Comparison of ENCODE assay signal across 8 mouse cellular contexts in genomic region chr5:112326446-112327009, GRCm38 (mm10). TPM values are rescaled to one million over a fixed set of nuclear protein-coding genes. Genes with fewer than 3 reads are reported as not detected.
A peak's percentile ranks its signal among the peaks of the same experiment; 100 is the strongest.
DNase-seq lines count a peak whose midpoint lies in the region; ATAC-seq and TF ChIP-seq lines count a peak whose summit lies in the region.

No protein-coding gene starts in this region.

- WGBS in heart, embryonic 10.5 days: 1% methylated on average over 33 of the region's 33 CpGs
- 2% methylated on average over 32 of the region's 33 CpGs for WGBS in forebrain, embryonic 14.5 days
- WGBS in liver, embryonic 16.5 days (ENCODE audit: insufficient replicate concordance): under 1% methylated on average over 32 of the region's 33 CpGs

- no peak for DNase-seq in heart, embryonic 10.5 days (ENCODE audit: low spot score)
- no peak for DNase-seq in heart, postnatal 25 days (ENCODE audit: low spot score)
- no peak for DNase-seq in CH12.LX (ENCODE audit: extremely low read depth)
- DNase-seq in forebrain, embryonic 14.5 days (ENCODE audit: low spot score): no peak
- no peak for DNase-seq in c-Kit-positive CD71-positive TER-119-positive erythroid progenitor cells, embryonic 14.5 days (ENCODE audit: low spot score)
- DNase-seq in thymus, adult 18-20 months: no peak
- no peak for DNase-seq in embryo, embryonic 10 days (ENCODE audit: low spot score)

- peaks cover 17% of the 10 kb centered on the region for H3K79me2 ChIP-seq in CH12.LX (replicated peaks; ENCODE audit: control insufficient read depth, extremely low read depth, insufficient read depth, poor library complexity, severe bottlenecking)

- H3K4me2 ChIP-seq in CH12.LX (ENCODE audit: insufficient read depth, low read depth, poor library complexity, severe bottlenecking): peak overlapping the region; percentile 90
- peak overlapping the region; percentile 70 for H3K4me2 ChIP-seq in forebrain, embryonic 14.5 days (ENCODE audit: low read length)
- peak overlapping the region; percentile 84 for H3K4me2 ChIP-seq in liver, embryonic 16.5 days (ENCODE audit: low read depth, low read length)

- no peak for TF ChIP-seq RAD21 in CH12.LX (IDR thresholded peaks at IDR 0.05; ENCODE audit: low read depth, low read length)

- TF ChIP-seq CTCF in CH12.LX (conservative IDR thresholded peaks at IDR 0.05 in 1 of 2, IDR thresholded peaks at IDR 0.05 in 1 of 2; ENCODE audit: low read depth in 2 of 2, low read length in 2 of 2): no peak

- intact Hi-C loops in heart, postnatal 25 days (cut with DNase I): loop anchor here (1.0 kb wide), 1 partner anchor 16 kb away; no protein-coding TSS in a partner anchor

- ATAC-seq in forebrain, embryonic 14.5 days: peak; percentile 78
- ATAC-seq in liver, embryonic 16.5 days (ENCODE audit: low read depth): peak; percentile 7; the same call in 1 of the 2 replicates

- peak overlapping the region; percentile 99 for H3K4me3 ChIP-seq in heart, embryonic 10.5 days
- peak overlapping the region; percentile 84 to 100 (median 85) for H3K4me3 ChIP-seq in CH12.LX (replicated peaks in 1 of 3; ENCODE audit: low read depth in 2 of 3, low read length in 2 of 3, poor library complexity in 1 of 3)
- H3K4me3 ChIP-seq in forebrain, embryonic 14.5 days (ENCODE audit: low read depth, low read length): peak overlapping the region; percentile 99
- H3K4me3 ChIP-seq in liver, embryonic 16.5 days (ENCODE audit: low read depth, low read length): peak overlapping the region; percentile 99

- no peaks in the 10 kb centered on the region for H3K9me3 ChIP-seq in heart, embryonic 10.5 days
- H3K9me3 ChIP-seq in CH12.LX (replicated peaks; ENCODE audit: low read length): peaks cover 4% of the 10 kb centered on the region
- H3K9me3 ChIP-seq in forebrain, embryonic 14.5 days (replicated peaks; ENCODE audit: control insufficient read depth, low read length): no peaks in the 10 kb centered on the region
- no peaks in the 10 kb centered on the region for H3K9me3 ChIP-seq in liver, embryonic 16.5 days (replicated peaks; ENCODE audit: control insufficient read depth, low read length)

- in situ Hi-C loops in CH12.LX (cut with MboI; ENCODE audit: low pct_ligation_motif_present, low pct_unique_long_range_greater_than_20kb, low sequenced_read_pairs): loop anchor here (10.0 kb wide), 1 partner anchor 52 kb away; the partner anchor contains the start of gene Tpst2

- peaks cover 24% of the 10 kb centered on the region for H3K4me1 ChIP-seq in heart, embryonic 10.5 days
- H3K4me1 ChIP-seq in CH12.LX (ENCODE audit: control insufficient read depth in 1 of 2, insufficient read depth in 2 of 2): peaks cover 3 to 27% of the 10 kb centered on the region in 2 experiments; a peak in 3 of 4 replicates
- peaks cover 5% of the 10 kb centered on the region for H3K4me1 ChIP-seq in forebrain, embryonic 14.5 days (ENCODE audit: control insufficient read depth, insufficient read depth, low read length)
- peaks cover 25% of the 10 kb centered on the region for H3K4me1 ChIP-seq in liver, embryonic 16.5 days (ENCODE audit: control insufficient read depth, low read depth, low read length)

- no peak for TF ChIP-seq POLR2A in CH12.LX (IDR thresholded peaks at IDR 0.05; ENCODE audit: low read depth, low read length)

- H3K9ac ChIP-seq in CH12.LX (ENCODE audit: insufficient read depth, low read depth): peak overlapping the region; percentile 56
- peak overlapping the region; percentile 84 for H3K9ac ChIP-seq in forebrain, embryonic 14.5 days (ENCODE audit: low read length)
- H3K9ac ChIP-seq in liver, embryonic 16.5 days (ENCODE audit: low read depth, low read length): peak overlapping the region; percentile 86

- dilution Hi-C loops in CH12.LX (cut with MboI; ENCODE audit: extremely low pct_ligation_motif_present, extremely low pct_unique_long_range_greater_than_20kb, low sequenced_read_pairs): no loop called here

- H3K27me3 ChIP-seq in heart, embryonic 10.5 days (ENCODE audit: insufficient read depth, poor library complexity, severe bottlenecking): no peaks in the 10 kb centered on the region
- H3K27me3 ChIP-seq in CH12.LX (replicated peaks): peaks cover 17% of the 10 kb centered on the region
- H3K27me3 ChIP-seq in forebrain, embryonic 14.5 days (replicated peaks; ENCODE audit: control insufficient read depth, insufficient read depth, low read length): no peaks in the 10 kb centered on the region
- H3K27me3 ChIP-seq in liver, embryonic 16.5 days (ENCODE audit: control insufficient read depth, insufficient read depth, low read depth, low read length): no peaks in the 10 kb centered on the region

- H3K36me3 ChIP-seq in heart, embryonic 10.5 days: peaks cover 38% of the 10 kb centered on the region
- H3K36me3 ChIP-seq in CH12.LX (replicated peaks in 1 of 2; ENCODE audit: control insufficient read depth in 1 of 2, insufficient read depth in 1 of 2, low read length in 1 of 2): peaks cover 36 to 42% of the 10 kb centered on the region in 2 experiments
- peaks cover 37% of the 10 kb centered on the region for H3K36me3 ChIP-seq in forebrain, embryonic 14.5 days (ENCODE audit: control insufficient read depth, insufficient read depth, low read length)
- H3K36me3 ChIP-seq in liver, embryonic 16.5 days (ENCODE audit: control insufficient read depth, insufficient read depth): peaks cover 28% of the 10 kb centered on the region

- TF ChIP-seq EP300 in CH12.LX (IDR thresholded peaks at IDR 0.05; ENCODE audit: low read length): no peak

- H3K27ac ChIP-seq in heart, embryonic 10.5 days: peak overlapping the region; percentile 87
- H3K27ac ChIP-seq in CH12.LX (ENCODE audit: insufficient read depth, low read depth): no peak overlapping the region
- no peak overlapping the region for H3K27ac ChIP-seq in forebrain, embryonic 14.5 days (ENCODE audit: low read depth, low read length)
- peak overlapping the region; percentile 66; the same call in 1 of the 2 replicates for H3K27ac ChIP-seq in liver, embryonic 16.5 days (ENCODE audit: low read length)

TF ChIP-seq in CH12.LX, 34 proteins besides CTCF, POLR2A, EP300 and RAD21:
- TF ChIP-seq MXI1 (IDR thresholded peaks at IDR 0.05; ENCODE audit: low read depth, low read length): no peak

RNA-seq across cellular contexts. Expression of gene Tfip11, which starts 0.4 kb away (rescaled TPM):
- polyA plus RNA-seq in heart, embryonic 10.5 days (2016; fragmentation: Nextera tagmentation; extraction: Ambion mirVana): 26.4 and 26.9 TPM in 2 replicates
- total RNA-seq in heart, postnatal 25 days (2021): 10 to 100 TPM; 16.3 to 17.9 TPM
- 23.8 and 29.0 TPM in 2 replicates for total RNA-seq in CH12.LX (2012; rRNA removed)
- 6.6 and 8.8 TPM in 2 replicates for total RNA-seq in CH12.LX (2014; rRNA removed)
- polyA plus RNA-seq in CH12.LX (2012; ENCODE audit: insufficient read length, low read depth): 28.6 and 31.7 TPM in 2 replicates
- polyA plus RNA-seq in forebrain, embryonic 14.5 days (2014; fragmentation: Nextera tagmentation; extraction: Ambion mirVana): 19.0 and 25.2 TPM in 2 replicates
- 11.8 and 12.6 TPM in 2 replicates for polyA plus RNA-seq in liver, embryonic 16.5 days (2015; fragmentation: Nextera tagmentation; extraction: Ambion mirVana)

RNA-seq across cellular contexts. Expression of gene Srrd, which starts 16.3 kb away (rescaled TPM):
- polyA plus RNA-seq in heart, embryonic 10.5 days (2016; fragmentation: Nextera tagmentation; extraction: Ambion mirVana): 26.7 and 40.5 TPM in 2 replicates
- 1 to 10 TPM; 7.5 to 8.1 TPM for total RNA-seq in heart, postnatal 25 days (2021)
- total RNA-seq in CH12.LX (2012; rRNA removed) (22.3 and 23.7 TPM in 2 replicates), CH12.LX (2014; rRNA removed) (31.7 and 32.7 TPM in 2 replicates)
- polyA plus RNA-seq in CH12.LX (2012; ENCODE audit: insufficient read length, low read depth): 23.4 and 27.1 TPM in 2 replicates
- polyA plus RNA-seq in forebrain, embryonic 14.5 days (2014; fragmentation: Nextera tagmentation; extraction: Ambion mirVana): 49.1 and 58.8 TPM in 2 replicates
- 12.6 and 12.9 TPM in 2 replicates for polyA plus RNA-seq in liver, embryonic 16.5 days (2015; fragmentation: Nextera tagmentation; extraction: Ambion mirVana)

RNA-seq across cellular contexts. Expression of gene Hps4, which starts 16.4 kb away (rescaled TPM):
- polyA plus RNA-seq in heart, embryonic 10.5 days (2016; fragmentation: Nextera tagmentation; extraction: Ambion mirVana): 15.4 and 21.4 TPM in 2 replicates
- total RNA-seq in heart, postnatal 25 days (2021): 10 to 100 TPM; 10.2 to 12.1 TPM
- 22.5 and 23.0 TPM in 2 replicates for total RNA-seq in CH12.LX (2012; rRNA removed)
- total RNA-seq in CH12.LX (2014; rRNA removed): 9.5 and 10.0 TPM in 2 replicates
- polyA plus RNA-seq in CH12.LX (2012; ENCODE audit: insufficient read length, low read depth): 13.9 and 18.3 TPM in 2 replicates
- polyA plus RNA-seq in forebrain, embryonic 14.5 days (2014; fragmentation: Nextera tagmentation; extraction: Ambion mirVana): 26.2 and 27.0 TPM in 2 replicates
- polyA plus RNA-seq in liver, embryonic 16.5 days (2015; fragmentation: Nextera tagmentation; extraction: Ambion mirVana): 10.9 and 11.8 TPM in 2 replicates

RNA-seq across cellular contexts. Expression of gene Gm6583, which starts 29.3 kb away (rescaled TPM):
- 0.18 and 0.28 TPM in 2 replicates for polyA plus RNA-seq in heart, embryonic 10.5 days (2016; fragmentation: Nextera tagmentation; extraction: Ambion mirVana)
- total RNA-seq in heart, postnatal 25 days (2021): not detected
- total RNA-seq in CH12.LX (2012; rRNA removed): not detected in 2 replicates
- total RNA-seq in CH12.LX (2014; rRNA removed): not detected in 2 replicates
- polyA plus RNA-seq in CH12.LX (2012; ENCODE audit: insufficient read length, low read depth): not detected in 2 replicates
- 0.08 and 0.10 TPM in 2 replicates for polyA plus RNA-seq in forebrain, embryonic 14.5 days (2014; fragmentation: Nextera tagmentation; extraction: Ambion mirVana)
- polyA plus RNA-seq in liver, embryonic 16.5 days (2015; fragmentation: Nextera tagmentation; extraction: Ambion mirVana): 0.04 and 0.13 TPM in 2 replicates

RNA-seq across cellular contexts. Expression of gene Tpst2, which starts 50.0 kb away (rescaled TPM):
- polyA plus RNA-seq in heart, embryonic 10.5 days (2016; fragmentation: Nextera tagmentation; extraction: Ambion mirVana): 34.1 and 41.2 TPM in 2 replicates
- total RNA-seq in heart, postnatal 25 days (2021): 10 to 100 TPM; 38.7 to 42.3 TPM
- 20.6 and 20.7 TPM in 2 replicates for total RNA-seq in CH12.LX (2012; rRNA removed)
- total RNA-seq in CH12.LX (2014; rRNA removed): 12.6 and 13.3 TPM in 2 replicates
- polyA plus RNA-seq in CH12.LX (2012; ENCODE audit: insufficient read length, low read depth): 10.8 and 15.6 TPM in 2 replicates
- 29.5 and 30.6 TPM in 2 replicates for polyA plus RNA-seq in forebrain, embryonic 14.5 days (2014; fragmentation: Nextera tagmentation; extraction: Ambion mirVana)
- 38.5 and 38.8 TPM in 2 replicates for polyA plus RNA-seq in liver, embryonic 16.5 days (2015; fragmentation: Nextera tagmentation; extraction: Ambion mirVana)

Comparison
In these comparisons a context has a peak if more than half of its experiments do, and no peak if none do; other contexts are left out.
1. H3K27ac ChIP-seq: peak in heart, embryonic 10.5 days (single experiment) and liver, embryonic 16.5 days (single experiment); none in CH12.LX (single experiment) and forebrain, embryonic 14.5 days (single experiment).
2. Peak in every context shown above with its lines, with median percentiles within 50 percentile points of each other: H3K4me3 ChIP-seq, H3K4me2 ChIP-seq and H3K9ac ChIP-seq.